Mouse (Mus musculus): Measurements from ENCODE around the gene Haus3. TPM values are rescaled to one million over a fixed set of nuclear protein-coding genes. Genes with fewer than 3 reads are reported as not detected.

Haus3 gene
- total and polyA plus RNA-seq, 2 experiments from 2014 or later, result 5.6 to 11.4 TPM

DNA sequence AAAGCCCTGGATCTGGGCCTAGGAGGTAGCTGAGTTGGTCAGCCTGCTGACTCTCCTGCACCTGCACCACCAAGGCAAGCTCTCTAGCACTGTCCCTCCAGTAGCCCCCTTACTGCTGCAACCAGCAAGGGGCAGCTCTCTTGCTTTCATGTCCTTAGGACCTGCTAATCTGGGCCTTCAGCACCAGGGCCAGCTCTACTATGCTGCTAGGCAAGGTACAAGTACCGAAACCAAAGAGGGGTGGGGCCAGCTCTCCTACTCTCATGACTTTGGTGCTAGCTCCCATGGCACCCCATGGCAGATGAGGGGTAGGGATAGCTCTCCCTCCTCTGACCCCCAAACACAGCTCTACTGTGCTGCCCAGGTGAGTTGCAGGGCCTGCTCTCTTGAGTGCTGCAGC, 45.2 kb downstream of the Haus3 start:
- H3K9me3 ChIP-seq (replicated peaks; ENCODE audit: control insufficient read depth, low read length), result no peaks in the 10 kb centered on the region
- no peaks in the 10 kb centered on the region for H3K4me1 ChIP-seq (ENCODE audit: control insufficient read depth, insufficient read depth)
- no peak overlapping the region for H3K4me3 ChIP-seq (ENCODE audit: low read depth, low read length)
- H3K36me3 ChIP-seq (replicated peaks; ENCODE audit: control insufficient read depth, insufficient read depth, low read length), result no peaks in the 10 kb centered on the region
- H3K27ac ChIP-seq (ENCODE audit: low read depth), result no peak overlapping the region
- ATAC-seq (ENCODE audit: insufficient read depth, low read depth), result no peak
- DNase-seq (ENCODE audit: low spot score), result no peak
- H3K27me3 ChIP-seq (ENCODE audit: control insufficient read depth, insufficient read depth, low read length), result no peaks in the 10 kb centered on the region
- H3K9ac ChIP-seq (replicated peaks; ENCODE audit: low read depth, low read length), result no peak overlapping the region
- WGBS, result 33% methylated on average over 1 of the region's 1 CpGs
- TF ChIP-seq CTCF (IDR thresholded peaks at IDR 0.05; ENCODE audit: low read depth) (no peak), EP300 (IDR thresholded peaks at IDR 0.05; ENCODE audit: low read depth) (no peak)
- H3K4me2 ChIP-seq (ENCODE audit: low read depth, low read length), result no peak overlapping the region

DNA sequence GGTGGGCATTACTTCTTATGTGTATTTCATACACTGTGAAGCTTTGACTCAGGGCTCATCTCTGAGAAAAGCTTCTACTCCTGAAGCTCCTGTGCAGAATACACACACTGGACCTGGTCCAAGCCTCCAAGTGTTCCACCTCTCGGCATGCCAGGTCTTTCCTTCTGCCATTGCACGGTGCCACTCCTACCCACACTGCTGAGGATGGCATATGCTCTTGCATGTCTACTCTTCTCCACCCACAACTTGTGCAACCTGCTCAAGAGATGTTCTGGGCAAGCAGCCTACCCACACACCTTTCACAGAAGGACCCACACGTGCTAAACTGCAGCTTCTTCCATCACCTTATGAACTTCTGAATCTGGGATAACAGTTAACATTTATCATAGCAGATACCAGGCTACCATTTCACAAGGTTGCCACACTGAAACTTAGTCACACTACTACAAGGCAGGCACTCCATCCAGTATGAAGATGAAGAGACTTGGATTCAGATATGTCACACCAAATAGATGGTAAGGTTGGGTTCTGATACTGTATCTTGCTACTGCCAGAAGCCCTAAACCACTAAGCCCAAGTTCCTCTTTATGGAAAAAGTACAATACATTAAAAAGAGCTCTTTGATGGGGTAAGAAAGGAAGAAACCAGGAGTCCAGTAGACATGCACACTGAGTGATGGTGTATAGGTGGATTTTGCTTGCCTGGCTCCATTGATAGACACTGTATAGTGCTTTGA, 50.0 kb downstream of the Haus3 start:
- TF ChIP-seq EP300 (IDR thresholded peaks at IDR 0.05; ENCODE audit: low read depth), result no peak
- H3K4me1 ChIP-seq (ENCODE audit: control insufficient read depth, insufficient read depth), result no peaks in the 10 kb centered on the region
- H3K9me3 ChIP-seq (replicated peaks; ENCODE audit: control insufficient read depth, low read length), result no peaks in the 10 kb centered on the region
- WGBS, result 66% methylated on average over 3 of the region's 3 CpGs
- no peak overlapping the region for H3K4me2 ChIP-seq (ENCODE audit: low read depth, low read length)
- no peak overlapping the region for H3K27ac ChIP-seq (ENCODE audit: low read depth)
- no peak for DNase-seq (ENCODE audit: low spot score)
- H3K36me3 ChIP-seq (replicated peaks; ENCODE audit: control insufficient read depth, insufficient read depth, low read length), result no peaks in the 10 kb centered on the region
- no peaks in the 10 kb centered on the region for H3K27me3 ChIP-seq (ENCODE audit: control insufficient read depth, insufficient read depth, low read length)
- H3K9ac ChIP-seq (replicated peaks; ENCODE audit: low read depth, low read length), result no peak overlapping the region
- no peak for ATAC-seq (ENCODE audit: insufficient read depth, low read depth)
- no peak overlapping the region for H3K4me3 ChIP-seq (ENCODE audit: low read depth, low read length)

DNA sequence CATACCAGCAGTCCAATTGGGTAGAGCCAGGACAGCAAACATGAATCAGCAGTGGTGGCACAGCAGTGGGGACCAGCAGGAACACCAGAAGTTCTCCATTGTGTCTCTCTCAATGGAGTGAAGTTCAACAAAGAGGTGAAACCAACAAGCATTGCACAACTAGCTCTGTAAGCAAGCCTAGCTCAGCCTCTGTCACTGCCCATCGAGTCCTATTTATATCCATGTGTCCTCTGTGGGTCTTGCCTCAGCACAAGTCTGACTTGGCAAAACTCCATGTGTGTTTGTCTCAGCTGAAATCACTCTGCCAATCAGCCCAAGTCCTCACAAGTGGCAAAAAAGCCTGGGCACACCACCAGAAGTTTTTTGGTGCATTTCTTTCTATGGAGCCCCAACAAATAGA, 63.6 kb downstream of the Haus3 start:
- no peak for TF ChIP-seq CTCF (IDR thresholded peaks at IDR 0.05; ENCODE audit: low read depth)
- TF ChIP-seq EP300 (IDR thresholded peaks at IDR 0.05; ENCODE audit: low read depth), result no peak
- Histone ChIP-seq H3K4me3 (ENCODE audit: low read depth, low read length) (no peak overlapping the region), H3K4me2 (ENCODE audit: low read depth, low read length) (no peak overlapping the region), H3K9ac (replicated peaks; ENCODE audit: low read depth, low read length) (no peak overlapping the region), H3K9me3 (replicated peaks; ENCODE audit: control insufficient read depth, low read length) (no peaks in the 10 kb centered on the region), H3K36me3 (replicated peaks; ENCODE audit: control insufficient read depth, insufficient read depth, low read length) (no peaks in the 10 kb centered on the region), H3K27me3 (ENCODE audit: control insufficient read depth, insufficient read depth, low read length) (no peaks in the 10 kb centered on the region), H3K27ac (ENCODE audit: low read depth) (no peak overlapping the region), H3K4me1 (ENCODE audit: control insufficient read depth, insufficient read depth) (0 out of 2 replicates have a peak, but pooled peaks cover 4% of the 10 kb centered on the region)
- WGBS, result 33% methylated on average over 1 of the region's 1 CpGs
- no peak for ATAC-seq (ENCODE audit: insufficient read depth, low read depth)
- DNase-seq (ENCODE audit: low spot score), result peak; percentile 13

Other genes with a start within 250 kb of the Haus3 start
- 16.1 and 20.6 TPM in 2 replicates for gene Nelfa, start 233.1 kb downstream of the Haus3 start, total RNA-seq (2014; rRNA removed; ENCODE audit: low replicate concordance)
- gene Nelfa, start 233.1 kb downstream of the Haus3 start, polyA plus RNA-seq (2015; fragmentation: Nextera tagmentation; extraction: Ambion mirVana), result 18.1 and 18.9 TPM in 2 replicates
- gene Gm1673, start 186.1 kb downstream of the Haus3 start, total RNA-seq (2014; rRNA removed; ENCODE audit: low replicate concordance), result 5.6 and 40.2 TPM in 2 replicates
- 37.3 and 40.8 TPM in 2 replicates for gene Gm1673, start 186.1 kb downstream of the Haus3 start, polyA plus RNA-seq (2015; fragmentation: Nextera tagmentation; extraction: Ambion mirVana)
- gene Nat8l, start 173.5 kb downstream of the Haus3 start, total RNA-seq (2014; rRNA removed; ENCODE audit: low replicate concordance), result 1.9 and 4.3 TPM in 2 replicates
- 0.29 and 0.33 TPM in 2 replicates for gene Nat8l, start 173.5 kb downstream of the Haus3 start, polyA plus RNA-seq (2015; fragmentation: Nextera tagmentation; extraction: Ambion mirVana)
- 0.19 TPM in 1 of 2 replicates, not detected in the other for gene Poln, start 79 bp downstream of the Haus3 start, total RNA-seq (2014; rRNA removed; ENCODE audit: low replicate concordance)
- gene Poln, start 79 bp downstream of the Haus3 start, polyA plus RNA-seq (2015; fragmentation: Nextera tagmentation; extraction: Ambion mirVana), result 0.54 and 1.3 TPM in 2 replicates
- gene Mxd4, start 18.2 kb upstream of the Haus3 start, total RNA-seq (2014; rRNA removed; ENCODE audit: low replicate concordance), result 104 and 114 TPM in 2 replicates
- 22.5 and 24.5 TPM in 2 replicates for gene Mxd4, start 18.2 kb upstream of the Haus3 start, polyA plus RNA-seq (2015; fragmentation: Nextera tagmentation; extraction: Ambion mirVana)
- gene Zfyve28, start 118.9 kb upstream of the Haus3 start, total RNA-seq (2014; rRNA removed; ENCODE audit: low replicate concordance), result 0.04 and 0.89 TPM in 2 replicates
- 0.16 and 0.19 TPM in 2 replicates for gene Zfyve28, start 118.9 kb upstream of the Haus3 start, polyA plus RNA-seq (2015; fragmentation: Nextera tagmentation; extraction: Ambion mirVana)
- not detected in 2 replicates for gene Cfap99, start 119.1 kb upstream of the Haus3 start, total RNA-seq (2014; rRNA removed; ENCODE audit: low replicate concordance)
- not detected in 2 replicates for gene Cfap99, start 119.1 kb upstream of the Haus3 start, polyA plus RNA-seq (2015; fragmentation: Nextera tagmentation; extraction: Ambion mirVana)
- 82.5 and 85.8 TPM in 2 replicates for gene Rnf4, start 166.8 kb upstream of the Haus3 start, total RNA-seq (2014; rRNA removed; ENCODE audit: low replicate concordance)
- gene Rnf4, start 166.8 kb upstream of the Haus3 start, polyA plus RNA-seq (2015; fragmentation: Nextera tagmentation; extraction: Ambion mirVana), result 55.3 and 61.1 TPM in 2 replicates
- gene Fam193a, start 200.4 kb upstream of the Haus3 start, total RNA-seq (2014; rRNA removed; ENCODE audit: low replicate concordance), result 31.0 and 44.3 TPM in 2 replicates
- 5.4 TPM in 2 replicates for gene Fam193a, start 200.4 kb upstream of the Haus3 start, polyA plus RNA-seq (2015; fragmentation: Nextera tagmentation; extraction: Ambion mirVana)